Mouse (Mus musculus) lung, postnatal 0 days (tissue): ENCODE results near the gene Upk1a.

ENCODE experiments used
- CTCF ChIP-seq: IDR thresholded peaks from 2 replicates; pipeline ENCODE4 v1.5.1; 2016; ENCODE audit warnings: antibody characterized with exemption, mild to moderate bottlenecking
- EP300 ChIP-seq: IDR thresholded peaks from 2 replicates; pipeline ENCODE4 v1.6.1; 2016; ENCODE audit warnings: antibody characterized with exemption, mild to moderate bottlenecking, control low read depth

DNA sequence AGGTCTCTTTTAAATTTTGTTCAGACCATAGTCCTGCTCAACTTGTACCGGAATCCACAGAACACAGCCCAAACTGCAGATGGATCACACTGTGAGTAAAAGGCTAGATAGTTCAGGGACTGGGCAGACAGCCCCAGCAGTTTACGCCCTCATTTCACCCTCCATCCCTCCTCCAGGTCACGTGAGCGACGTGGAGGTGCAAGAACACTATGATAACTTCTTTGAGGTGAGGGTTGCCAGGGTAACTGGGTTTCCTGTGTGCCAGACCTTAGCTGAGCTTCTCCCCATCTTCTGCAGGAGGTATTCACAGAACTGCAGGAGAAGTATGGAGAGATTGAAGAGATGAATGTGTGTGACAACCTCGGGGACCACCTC lies 48.8 kb downstream of the Upk1a start:
- TF ChIP-seq CTCF, result no peak
- TF ChIP-seq EP300, result no peak
